Mouse (Mus musculus): ENCODE measurements at regions not wholly inside any gene's neighbourhood (a gene's known extent, or its start where the extent isn't known, plus 50 kb on each side); places are given as distances from the start of the nearest gene placed in this dataset.
"Not testable (repeated sequence)": the region's sequence is repeated elsewhere in the genome, so short reads cannot be mapped to it uniquely, and the experiment has no call there.

GRCm38 (mm10) chr1:160843671-160844070 lies 50.7 kb upstream of the Rabgap1l start:
- H3K4me3 ChIP-seq (replicated peaks): no peak overlapping the region
- H3K36me3 ChIP-seq: no peaks in the 10 kb centered on the region
- H3K9me3 ChIP-seq (replicated peaks): no peaks in the 10 kb centered on the region
- 93% methylated on average over 6 of the region's 6 CpGs for WGBS
- no peak for ATAC-seq (ENCODE audit: insufficient number of reproducible peaks, low FRiP score, low TSS enrichment, low read depth)
- H3K27ac ChIP-seq (replicated peaks): no peak overlapping the region
- no peaks in the 10 kb centered on the region for H3K27me3 ChIP-seq
- H3K4me1 ChIP-seq: no peaks in the 10 kb centered on the region
- no peak overlapping the region for H3K9ac ChIP-seq
- no peak overlapping the region for H3K4me2 ChIP-seq (replicated peaks)

- 87% methylated on average over 4 of the region's 4 CpGs for WGBS
- not testable (repeated sequence) for H3K4me3 ChIP-seq (replicated peaks); H3K9ac ChIP-seq; ATAC-seq (ENCODE audit: insufficient number of reproducible peaks, low FRiP score, low TSS enrichment, low read depth); H3K36me3 ChIP-seq; H3K27ac ChIP-seq (replicated peaks); H3K4me1 ChIP-seq; H3K9me3 ChIP-seq (replicated peaks); H3K27me3 ChIP-seq; H3K4me2 ChIP-seq (replicated peaks)
These were observed 51.7 kb upstream of the Rabgap1l start for GRCm38 (mm10) chr1:160844709-160845108.

GRCm38 (mm10) chr1:160850674-160851073 lies 55.5 kb upstream of the Rc3h1 start:
- WGBS: 65% methylated on average over 1 of the region's 1 CpGs
- no peak overlapping the region for H3K9ac ChIP-seq

GRCm38 (mm10) chr1:160854410-160854809 lies 51.8 kb upstream of the Rc3h1 start:
- WGBS: 91% methylated on average over 5 of the region's 5 CpGs
- Histone ChIP-seq H3K27me3 (no peaks in the 10 kb centered on the region), H3K4me2 (replicated peaks) (no peak overlapping the region), H3K9ac (no peak overlapping the region), H3K4me1 (no peaks in the 10 kb centered on the region), H3K27ac (replicated peaks) (no peak overlapping the region), H3K36me3 (no peaks in the 10 kb centered on the region), H3K4me3 (replicated peaks) (no peak overlapping the region), H3K9me3 (replicated peaks) (no peaks in the 10 kb centered on the region)
- no peak for ATAC-seq (ENCODE audit: insufficient number of reproducible peaks, low FRiP score, low TSS enrichment, low read depth)

More at GRCm38 (mm10) chr1:160850674-160851073, 55.5 kb upstream of the Rc3h1 start:
- Histone ChIP-seq H3K4me2 (replicated peaks) (no peak overlapping the region), H3K36me3 (no peaks in the 10 kb centered on the region), H3K27me3 (no peaks in the 10 kb centered on the region), H3K27ac (replicated peaks) (no peak overlapping the region), H3K4me1 (no peaks in the 10 kb centered on the region), H3K4me3 (replicated peaks) (no peak overlapping the region), H3K9me3 (replicated peaks) (no peaks in the 10 kb centered on the region)
- no peak for ATAC-seq (ENCODE audit: insufficient number of reproducible peaks, low FRiP score, low TSS enrichment, low read depth)

GRCm38 (mm10) chr1:160855411-160855810 lies 50.8 kb upstream of the Rc3h1 start:
- WGBS: 82% methylated on average over 3 of the region's 3 CpGs
- no peak overlapping the region for H3K27ac ChIP-seq (replicated peaks)
- H3K9ac ChIP-seq: no peak overlapping the region
- ATAC-seq (ENCODE audit: insufficient number of reproducible peaks, low FRiP score, low TSS enrichment, low read depth): no peak
- no peaks in the 10 kb centered on the region for H3K27me3 ChIP-seq
- no peak overlapping the region for H3K4me3 ChIP-seq (replicated peaks)
- no peaks in the 10 kb centered on the region for H3K36me3 ChIP-seq
- H3K4me2 ChIP-seq (replicated peaks): no peak overlapping the region
- no peaks in the 10 kb centered on the region for H3K4me1 ChIP-seq
- no peaks in the 10 kb centered on the region for H3K9me3 ChIP-seq (replicated peaks)

- 58% methylated on average over 9 of the region's 9 CpGs for WGBS
- Histone ChIP-seq H3K9me3 (replicated peaks) (no peaks in the 10 kb centered on the region), H3K36me3 (no peaks in the 10 kb centered on the region), H3K27me3 (no peaks in the 10 kb centered on the region), H3K9ac (no peak overlapping the region), H3K27ac (replicated peaks) (no peak overlapping the region), H3K4me3 (replicated peaks) (no peak overlapping the region), H3K4me1 (no peaks in the 10 kb centered on the region), H3K4me2 (replicated peaks) (no peak overlapping the region)
- ATAC-seq (ENCODE audit: insufficient number of reproducible peaks, low FRiP score, low TSS enrichment, low read depth): 0 out of 2 replicates have a peak, but pooled peaks have one; percentile 7
These were observed 50.1 kb upstream of the Rc3h1 start for GRCm38 (mm10) chr1:160855926-160856620.

Measured in embryonic facial prominence, embryonic 15.5 days (tissue).